Mouse (Mus musculus) liver, embryonic 13.5 days (tissue): ENCODE data around the gene H3f3a. TPM values are rescaled to one million over a fixed set of nuclear protein-coding genes. Genes with fewer than 3 reads are reported as not detected.
A peak's percentile ranks its signal among the peaks of the same experiment; 100 is the strongest.

Experiments used
- ATAC-seq: fragments of 200-750 bp; cut with Nextera tagmentation; 2 replicates; pipeline ENCODE4 v1.8.0; 2017; ENCODE audit warnings: low read depth, mild to moderate bottlenecking, moderate number of reproducible peaks, moderate library complexity
- DNase-seq: peaks from one replicate; pipeline ENCODE4 v3.0.0; 2022
- H3K27ac ChIP-seq: fragments of 300-500 bp; sonication (generic); 2 replicates; pipeline ENCODE4 v1.5.1; 2015; ENCODE audit warnings: moderate library complexity, mild to moderate bottlenecking, inconsistent platforms
- H3K27me3 ChIP-seq: fragments of 300-500 bp; sonication (generic); 2 replicates; pipeline ENCODE4 v1.6.1; 2015; ENCODE audit warnings: mild to moderate bottlenecking, inconsistent platforms
- H3K36me3 ChIP-seq: fragments of 300-500 bp; sonication (generic); 2 replicates; pipeline ENCODE4 v1.6.1; 2015; ENCODE audit warnings: mild to moderate bottlenecking, inconsistent platforms
- H3K4me1 ChIP-seq: fragments of 300-500 bp; sonication (generic); replicated peaks from 2 replicates; pipeline ENCODE4 v1.6.1; 2015; ENCODE audit warnings: inconsistent platforms
- H3K4me2 ChIP-seq: fragments of 300-500 bp; sonication (generic); 2 replicates; pipeline ENCODE4 v1.6.1; 2015; ENCODE audit warnings: inconsistent platforms, mild to moderate bottlenecking, moderate library complexity
- H3K4me3 ChIP-seq: fragments of 300-500 bp; sonication (generic); replicated peaks from 2 replicates; pipeline ENCODE4 v1.5.1; 2015; ENCODE audit warnings: mild to moderate bottlenecking, inconsistent platforms
- H3K9ac ChIP-seq: fragments of 300-500 bp; sonication (generic); 2 replicates; pipeline ENCODE4 v1.6.1; 2015; ENCODE audit warnings: mild to moderate bottlenecking, inconsistent platforms
- H3K9me3 ChIP-seq: fragments of 300-500 bp; sonication (generic); replicated peaks from 2 replicates; pipeline ENCODE4 v1.6.1; 2016; ENCODE audit warnings: inconsistent platforms
- WGBS: fragments of 180-500 bp; shearing (Covaris S2); methylation state at CpG from one replicate; pipeline ENCODE4 v1.1.7; 2015; ENCODE audit not compliant: insufficient replicate concordance; 5-methylcytosine and 5-hydroxymethylcytosine counted together
- polyA plus RNA-seq: library from polyadenylated mRNA; unstranded; fragments of >200 nt; fragmentation: Nextera tagmentation; extraction: Ambion mirVana; gene quantifications from 2 replicates; pipeline ENCODE4 v1.2.1, GENCODE M21; 2015

The H3f3a gene
- polyA plus RNA-seq, 1 experiment from 2014 or later = 2,174 TPM

GRCm38 (mm10) chr1:180771306-180771705 is 42.4 kb downstream of the H3f3a start:
- H3K4me1 ChIP-seq = peaks cover 34% of the 10 kb centered on the region
- no peaks in the 10 kb centered on the region for H3K36me3 ChIP-seq
- WGBS = 45% methylated on average over 5 of the region's 5 CpGs
- ATAC-seq = no peak
- DNase-seq = no peak
- H3K9ac ChIP-seq = no peak overlapping the region
- H3K4me3 ChIP-seq = no peak overlapping the region
- peaks cover 6% of the 10 kb centered on the region; the same call in 1 of the 2 replicates for H3K27me3 ChIP-seq
- H3K27ac ChIP-seq = no peak overlapping the region
- H3K4me2 ChIP-seq = no peak overlapping the region
- peaks cover 6% of the 10 kb centered on the region for H3K9me3 ChIP-seq

- peak overlapping the region; percentile 64 for H3K4me3 ChIP-seq
- H3K9me3 ChIP-seq = no peaks in the 10 kb centered on the region
- peak; percentile 58 for DNase-seq
- peaks cover 9% of the 10 kb centered on the region for H3K27me3 ChIP-seq
- no peaks in the 10 kb centered on the region for H3K36me3 ChIP-seq
- peak overlapping the region; percentile 76 for H3K4me2 ChIP-seq
- H3K27ac ChIP-seq = peak overlapping the region; percentile 25; the same call in 1 of the 2 replicates
- ATAC-seq = peak; percentile 83
- WGBS = 3% methylated on average over 37 of the region's 37 CpGs
- peaks cover 32% of the 10 kb centered on the region for H3K4me1 ChIP-seq
- peak overlapping the region; percentile 72 for H3K9ac ChIP-seq
These were observed 45.2 kb downstream of the H3f3a start for GRCm38 (mm10) chr1:180768334-180769168.

GRCm38 (mm10) chr1:180767541-180768333 is 46.0 kb downstream of the H3f3a start:
- H3K4me3 ChIP-seq = peak overlapping the region; percentile 64
- H3K27me3 ChIP-seq = peaks cover 17% of the 10 kb centered on the region
- peak overlapping the region; percentile 25; the same call in 1 of the 2 replicates for H3K27ac ChIP-seq
- H3K9me3 ChIP-seq = no peaks in the 10 kb centered on the region
- peak overlapping the region; percentile 72 for H3K9ac ChIP-seq
- peak; percentile 24 for ATAC-seq
- DNase-seq = no peak
- 14% methylated on average over 10 of the region's 10 CpGs for WGBS
- peaks cover 40% of the 10 kb centered on the region for H3K4me1 ChIP-seq
- H3K4me2 ChIP-seq = peak overlapping the region; percentile 76
- H3K36me3 ChIP-seq = no peaks in the 10 kb centered on the region

GRCm38 (mm10) chr1:180766557-180766956 is 47.2 kb downstream of the H3f3a start:
- no peak overlapping the region for H3K4me3 ChIP-seq
- no peak for DNase-seq
- H3K4me2 ChIP-seq = no peak overlapping the region
- no peaks in the 10 kb centered on the region for H3K36me3 ChIP-seq
- H3K9me3 ChIP-seq = no peaks in the 10 kb centered on the region
- H3K4me1 ChIP-seq = peaks cover 36% of the 10 kb centered on the region
- H3K27ac ChIP-seq = no peak overlapping the region
- WGBS = 25% methylated on average over 5 of the region's 5 CpGs
- no peak for ATAC-seq
- H3K27me3 ChIP-seq = peaks cover 26% of the 10 kb centered on the region
- no peak overlapping the region for H3K9ac ChIP-seq

GRCm38 (mm10) chr1:180765393-180765792 is 48.4 kb downstream of the H3f3a start:
- peaks cover 26% of the 10 kb centered on the region for H3K27me3 ChIP-seq
- H3K4me3 ChIP-seq = no peak overlapping the region
- H3K9ac ChIP-seq = no peak overlapping the region
- H3K9me3 ChIP-seq = no peaks in the 10 kb centered on the region
- H3K27ac ChIP-seq = no peak overlapping the region
- ATAC-seq (no peak), DNase-seq (no peak)
- no peaks in the 10 kb centered on the region for H3K36me3 ChIP-seq
- peaks cover 32% of the 10 kb centered on the region for H3K4me1 ChIP-seq
- H3K4me2 ChIP-seq = no peak overlapping the region
- 73% methylated on average over 5 of the region's 5 CpGs for WGBS

- no peak overlapping the region for H3K27ac ChIP-seq
- ATAC-seq (peak; percentile 43), DNase-seq (peak; percentile 58)
- peak overlapping the region; percentile 63 for H3K4me2 ChIP-seq
- peak overlapping the region; percentile 42 for H3K4me3 ChIP-seq
- H3K9me3 ChIP-seq = no peaks in the 10 kb centered on the region
- H3K27me3 ChIP-seq = peaks cover 20% of the 10 kb centered on the region
- peaks cover 31% of the 10 kb centered on the region for H3K4me1 ChIP-seq
- no peaks in the 10 kb centered on the region for H3K36me3 ChIP-seq
- 3% methylated on average over 11 of the region's 11 CpGs for WGBS
- no peak overlapping the region for H3K9ac ChIP-seq
These were observed 49.9 kb downstream of the H3f3a start for GRCm38 (mm10) chr1:180763828-180764227.

- H3K36me3 ChIP-seq = no peaks in the 10 kb centered on the region
- no peaks in the 10 kb centered on the region for H3K9me3 ChIP-seq
- H3K4me2 ChIP-seq = peak overlapping the region; percentile 63
- DNase-seq = no peak
- 24% methylated on average over 14 of the region's 14 CpGs for WGBS
- H3K27me3 ChIP-seq = peaks cover 20% of the 10 kb centered on the region
- H3K9ac ChIP-seq = no peak overlapping the region
- peaks cover 26% of the 10 kb centered on the region for H3K4me1 ChIP-seq
- no peak overlapping the region for H3K27ac ChIP-seq
- ATAC-seq = no peak
- peak overlapping the region; percentile 42 for H3K4me3 ChIP-seq
These were observed 50.4 kb downstream of the H3f3a start for GRCm38 (mm10) chr1:180763307-180763706.

GRCm38 (mm10) chr1:180762679-180763078 is 51.1 kb downstream of the H3f3a start:
- H3K4me1 ChIP-seq = peaks cover 23% of the 10 kb centered on the region
- H3K9ac ChIP-seq = no peak overlapping the region
- ATAC-seq (no peak), DNase-seq (no peak)
- H3K4me2 ChIP-seq = no peak overlapping the region
- H3K27ac ChIP-seq = no peak overlapping the region
- H3K4me3 ChIP-seq = no peak overlapping the region
- no peaks in the 10 kb centered on the region for H3K9me3 ChIP-seq
- no peaks in the 10 kb centered on the region for H3K36me3 ChIP-seq
- WGBS = 57% methylated on average over 8 of the region's 8 CpGs
- H3K27me3 ChIP-seq = peaks cover 20% of the 10 kb centered on the region

GRCm38 (mm10) chr1:180762180-180762579 is 51.6 kb downstream of the H3f3a start:
- ATAC-seq (no peak), DNase-seq (no peak)
- no peaks in the 10 kb centered on the region for H3K36me3 ChIP-seq

GRCm38 (mm10) chr1:180757956-180758520 is 55.7 kb downstream of the H3f3a start:
- 77% methylated on average over 7 of the region's 7 CpGs for WGBS
- peak; percentile 27; the same call in 1 of the 2 replicates for ATAC-seq
- no peak for DNase-seq
- H3K27me3 ChIP-seq = peaks cover 12% of the 10 kb centered on the region
- H3K4me1 ChIP-seq = peaks cover 11% of the 10 kb centered on the region; the same call in 1 of the 2 replicates
- H3K4me3 ChIP-seq = no peak overlapping the region
- H3K9ac ChIP-seq = no peak overlapping the region
- H3K36me3 ChIP-seq = peaks cover 12% of the 10 kb centered on the region
- H3K27ac ChIP-seq = no peak overlapping the region
- H3K4me2 ChIP-seq = no peak overlapping the region
- no peaks in the 10 kb centered on the region for H3K9me3 ChIP-seq

More at GRCm38 (mm10) chr1:180762180-180762579, 51.6 kb downstream of the H3f3a start:
- no peak overlapping the region for H3K4me2 ChIP-seq
- no peak overlapping the region for H3K4me3 ChIP-seq
- peaks cover 20% of the 10 kb centered on the region for H3K27me3 ChIP-seq
- 63% methylated on average over 11 of the region's 11 CpGs for WGBS
- H3K27ac ChIP-seq = no peak overlapping the region
- peaks cover 22% of the 10 kb centered on the region for H3K4me1 ChIP-seq
- no peaks in the 10 kb centered on the region for H3K9me3 ChIP-seq
- H3K9ac ChIP-seq = no peak overlapping the region
